Mouse (Mus musculus): ENCODE data around the gene Diaph3.

DNA sequence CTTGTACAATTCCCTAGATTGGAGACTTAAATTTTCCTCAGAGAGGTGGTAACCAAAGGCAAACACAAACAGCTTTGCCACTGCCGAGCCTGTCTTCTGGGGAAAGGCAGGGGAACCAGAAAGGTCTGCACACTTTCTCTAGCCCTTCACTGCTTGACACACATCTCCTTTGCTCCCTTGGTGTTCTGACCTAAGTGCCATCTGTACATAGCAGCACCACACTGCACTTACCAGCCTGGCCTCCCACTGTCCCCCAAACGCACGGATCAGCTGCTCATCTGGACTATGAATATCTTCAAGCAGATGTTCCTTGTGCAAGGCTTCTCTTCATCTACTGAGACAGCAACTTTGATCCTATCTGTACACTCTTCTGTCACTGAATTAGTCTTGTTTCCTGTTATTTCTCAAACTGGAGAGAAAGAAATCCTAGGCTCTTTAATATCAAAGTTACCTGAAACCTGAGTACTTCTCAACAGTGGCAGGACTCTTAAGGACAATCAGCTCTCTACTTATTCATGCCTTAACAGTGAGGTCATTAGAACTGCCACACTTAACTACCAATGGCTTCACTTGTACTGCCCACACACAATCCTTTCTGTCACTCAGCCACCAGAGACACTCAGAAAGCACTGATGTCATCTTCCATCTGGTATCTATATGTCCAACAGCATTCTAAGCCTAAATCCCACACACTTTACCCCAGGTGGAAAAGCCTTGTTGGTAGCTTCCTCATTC lies 251.8 kb downstream of the Diaph3 start:
- TF ChIP-seq CTCF (IDR thresholded peaks at IDR 0.05; ENCODE audit: low read depth, low read length) (no peak), POLR2A (IDR thresholded peaks at IDR 0.05; ENCODE audit: extremely low read depth, insufficient read depth, low read length) (no peak)

All from liver, adult 2 months (tissue).